Mouse (Mus musculus): Measurements from ENCODE around the gene Ercc6l2. TPM values are rescaled to one million over a fixed set of nuclear protein-coding genes. Genes with fewer than 3 reads are reported as not detected.

The Ercc6l2 gene
- 7.7 and 8.8 TPM in 2 replicates for total RNA-seq (2023)

GRCm38 (mm10) chr13:63814746-63815681, at the start of gene Ercc6l2:
TSS of gene Ercc6l2 (plus strand) at chr13:63815240.

Other genes with a start within 250 kb of the Ercc6l2 start
- gene Ptch1, start 241.6 kb upstream of the Ercc6l2 start, total RNA-seq (2023) = 0.84 and 0.95 TPM in 2 replicates